Mouse (Mus musculus): ENCODE data around the gene Eya3. TPM values are rescaled to one million over a fixed set of nuclear protein-coding genes. Genes with fewer than 3 reads are reported as not detected.

Gene Eya3
- total and polyA plus RNA-seq, 3 experiments: 24.4 to 50.0 (median 31.0) TPM

DNA sequence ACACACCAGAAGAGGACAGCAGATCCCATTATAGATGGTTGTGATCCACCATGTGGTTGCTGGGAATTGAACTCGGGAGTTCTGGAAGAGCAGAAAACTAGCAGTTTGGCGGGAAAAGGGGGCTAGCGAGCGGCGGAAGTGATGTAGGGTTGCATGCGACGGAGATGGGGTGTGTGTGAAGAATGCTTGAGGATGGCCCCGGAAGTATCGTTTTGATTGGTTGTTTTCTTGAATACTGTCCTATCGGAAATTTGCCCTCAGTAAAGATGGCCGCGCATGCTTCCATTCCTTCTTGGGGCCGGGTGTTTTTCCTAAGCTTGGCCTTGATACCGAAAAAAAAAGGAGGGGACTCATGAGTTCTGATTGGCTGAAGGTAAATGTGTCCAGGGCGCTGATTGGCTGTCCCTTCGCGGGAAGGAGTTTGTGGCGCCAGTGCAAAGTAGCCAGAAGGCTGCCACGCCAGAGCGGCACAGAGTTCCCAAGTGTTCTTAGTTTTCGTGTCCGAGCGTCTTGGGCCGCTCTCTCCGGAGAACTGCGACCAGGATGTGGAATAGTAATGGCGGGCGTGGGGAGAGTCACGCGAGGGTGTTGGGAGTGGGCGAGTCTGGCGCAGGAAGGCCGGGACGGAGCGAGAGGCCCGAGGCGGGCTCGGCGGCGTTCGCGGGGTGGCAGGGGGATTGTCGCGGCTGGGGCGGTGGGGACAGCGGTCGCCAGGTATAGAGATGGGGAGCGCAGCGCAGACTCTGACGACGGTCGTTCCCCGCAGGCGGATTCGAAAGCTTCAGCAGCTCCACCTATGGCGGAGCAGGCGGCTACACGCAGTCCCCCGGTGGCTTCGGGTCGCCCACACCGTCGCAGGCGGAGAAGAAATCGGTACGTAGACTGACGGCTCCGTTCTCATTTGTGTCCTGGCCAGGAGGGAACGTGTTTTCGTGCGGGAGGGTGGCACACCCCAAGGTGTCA is 129.4 kb downstream of the Eya3 start, which contains the start of gene Rpa2:
TSS of gene Rpa2 (plus strand) at position 419 of the 963 bp plus-strand sequence.
- Histone ChIP-seq H3K4me3 (replicated peaks in 1 of 3; ENCODE audit: low read depth in 2 of 3, low read length in 2 of 3, poor library complexity in 1 of 3) (peak within 1 kb of the TSS; percentile 82 to 95 (median 91)), H3K9ac (ENCODE audit: insufficient read depth, low read depth) (peak within 1 kb of the TSS; percentile 95), H3K36me3 (replicated peaks in 1 of 2; ENCODE audit: control insufficient read depth in 1 of 2, insufficient read depth in 1 of 2, low read length in 1 of 2) (peaks cover 27 to 37% of the 10 kb centered on the region in 2 experiments), H3K4me2 (ENCODE audit: insufficient read depth, low read depth, poor library complexity, severe bottlenecking) (peak within 1 kb of the TSS; percentile 77), H3K9me3 (replicated peaks; ENCODE audit: low read length) (no peaks in the 10 kb centered on the region), H3K79me2 (replicated peaks; ENCODE audit: control insufficient read depth, extremely low read depth, insufficient read depth, poor library complexity, severe bottlenecking) (peaks cover 25% of the 10 kb centered on the region), H3K27ac (ENCODE audit: insufficient read depth, low read depth) (peak within 1 kb of the TSS; percentile 34; the same call in 1 of the 2 replicates), H3K27me3 (replicated peaks) (no peaks in the 10 kb centered on the region), H3K4me1 (ENCODE audit: control insufficient read depth in 1 of 2, insufficient read depth in 2 of 2) (peaks cover 0 to 26% of the 10 kb centered on the region in 2 experiments; a peak in 2 of 4 replicates)
- peak; percentile 100 for DNase-seq (ENCODE audit: extremely low read depth)
- in situ Hi-C loops (cut with MboI; ENCODE audit: low pct_ligation_motif_present, low pct_unique_long_range_greater_than_20kb, low sequenced_read_pairs) (no loop called here), dilution Hi-C loops (cut with MboI; ENCODE audit: extremely low pct_ligation_motif_present, extremely low pct_unique_long_range_greater_than_20kb, low sequenced_read_pairs) (no loop called here)
- TF ChIP-seq RAD21 (IDR thresholded peaks at IDR 0.05; ENCODE audit: low read depth, low read length): no peak
- TF ChIP-seq ZC3H11A (IDR thresholded peaks at IDR 0.05; ENCODE audit: low read depth, low read length): no peak
- TF ChIP-seq GABPA (IDR thresholded peaks at IDR 0.05; ENCODE audit: insufficient replicate concordance, low read depth, low read length): no peak; the same call in 1 of the 2 replicates
- TF ChIP-seq MYC (IDR thresholded peaks at IDR 0.05; ENCODE audit: low read depth, low read length): peak; percentile 93
- peak; percentile 81 for TF ChIP-seq POLR2AphosphoS2 (IDR thresholded peaks at IDR 0.05; ENCODE audit: low read depth, low read length)
- peak; percentile 78 for TF ChIP-seq TBP (conservative IDR thresholded peaks at IDR 0.05; ENCODE audit: low read depth, low read length)
- TF ChIP-seq MAZ (IDR thresholded peaks at IDR 0.05; ENCODE audit: low read depth, low read length): peak; percentile 93; the same call in 1 of the 2 replicates
- no peak for TF ChIP-seq USF1 (IDR thresholded peaks at IDR 0.05; ENCODE audit: low read depth, low read length)
- peak; percentile 94 for TF ChIP-seq MXI1 (IDR thresholded peaks at IDR 0.05; ENCODE audit: low read depth, low read length)
- TF ChIP-seq JUN (IDR thresholded peaks at IDR 0.05; ENCODE audit: insufficient read depth, low read depth, low read length): no peak
- TF ChIP-seq ELF1 (IDR thresholded peaks at IDR 0.05; ENCODE audit: low read depth, low read length): peak; percentile 96
- peak; percentile 97 for TF ChIP-seq SIN3A (IDR thresholded peaks at IDR 0.05; ENCODE audit: low read length)
- TF ChIP-seq KAT2A (IDR thresholded peaks at IDR 0.05; ENCODE audit: insufficient replicate concordance, low read length): peak; percentile 93; the same call in 1 of the 2 replicates
- peak; percentile 67; the same call in 1 of the 2 replicates for TF ChIP-seq IRF4 (IDR thresholded peaks at IDR 0.05; ENCODE audit: low read depth, low read length)
- peak; percentile 71 for TF ChIP-seq NRF1 (IDR thresholded peaks at IDR 0.05; ENCODE audit: low read depth, low read length)
- no peak for TF ChIP-seq ZKSCAN1 (IDR thresholded peaks at IDR 0.05; ENCODE audit: borderline replicate concordance, low read depth, low read length)
- TF ChIP-seq MAX (IDR thresholded peaks at IDR 0.05; ENCODE audit: low read length): peak; percentile 95
- peak; percentile 43; the same call in 1 of the 2 replicates for TF ChIP-seq ZMIZ1 (IDR thresholded peaks at IDR 0.05; ENCODE audit: low read depth, low read length)
- TF ChIP-seq CHD2 (IDR thresholded peaks at IDR 0.05; ENCODE audit: low read length): peak; percentile 94
- peak; percentile 66 for TF ChIP-seq MEF2A (IDR thresholded peaks at IDR 0.05; ENCODE audit: borderline replicate concordance, low read depth, low read length)
- peak; percentile 90 for TF ChIP-seq POLR2A (IDR thresholded peaks at IDR 0.05; ENCODE audit: low read depth, low read length)
- peak; percentile 32; the same call in 1 of the 2 replicates for TF ChIP-seq TCF12 (IDR thresholded peaks at IDR 0.05; ENCODE audit: low read depth, low read length)
- no peak for TF ChIP-seq EP300 (IDR thresholded peaks at IDR 0.05; ENCODE audit: low read length)
- peak; percentile 96 for TF ChIP-seq ZNF384 (IDR thresholded peaks at IDR 0.05; ENCODE audit: low read depth, low read length)
- TF ChIP-seq UBTF (IDR thresholded peaks at IDR 0.05; ENCODE audit: low read depth, low read length): no peak
- no peak for TF ChIP-seq SMC3 (IDR thresholded peaks at IDR 0.05; ENCODE audit: low read depth, low read length)
- TF ChIP-seq NELFE (IDR thresholded peaks at IDR 0.05; ENCODE audit: low read depth, low read length): peak; percentile 80
- 0 out of 2 replicates have a peak, but pooled peaks have one; percentile 7 for TF ChIP-seq MAFK (IDR thresholded peaks at IDR 0.05; ENCODE audit: insufficient replicate concordance, low read length)
- no peak for TF ChIP-seq USF2 (conservative IDR thresholded peaks at IDR 0.05; ENCODE audit: low read depth, low read length)
- 0 out of 2 replicates have a peak, but pooled peaks have one; percentile 3 for TF ChIP-seq BHLHE40 (IDR thresholded peaks at IDR 0.05; ENCODE audit: low read depth, low read length)
- peak; percentile 76; the same call in 1 of the 2 replicates for TF ChIP-seq RCOR1 (conservative IDR thresholded peaks at IDR 0.05; ENCODE audit: low read depth, low read length)
- TF ChIP-seq HCFC1 (IDR thresholded peaks at IDR 0.05; ENCODE audit: low read depth, low read length): peak; percentile 97
- TF ChIP-seq E2F4 (IDR thresholded peaks at IDR 0.05; ENCODE audit: insufficient replicate concordance, low read depth, low read length): peak; percentile 97
